Mouse (Mus musculus): ENCODE measurements at regions not wholly inside any gene's neighbourhood (a gene's known extent, or its start where the extent isn't known, plus 50 kb on each side); places are given as distances from the start of the nearest gene placed in this dataset.

DNA sequence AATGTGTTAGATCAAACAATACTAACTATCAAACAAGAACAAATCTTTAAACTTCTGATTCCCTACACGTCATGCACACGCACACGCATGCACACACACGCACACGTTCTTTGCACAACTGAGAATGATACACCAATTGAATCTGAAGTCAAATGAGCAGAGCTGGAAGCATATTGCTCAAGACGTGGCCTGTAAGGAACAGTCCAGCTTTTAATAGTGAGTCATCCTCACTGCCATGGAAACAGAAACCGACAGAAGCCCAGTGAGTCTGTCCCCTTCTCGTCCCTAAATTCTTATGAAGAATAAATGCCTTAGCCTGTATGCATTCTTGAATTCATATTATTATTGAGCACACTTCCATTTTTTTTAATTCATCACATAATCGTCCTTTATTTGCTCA lies 75.7 kb upstream of the Magi3 start:
- Histone ChIP-seq H3K9ac (replicated peaks; ENCODE audit: low read depth, low read length) (no peak overlapping the region), H3K4me1 (ENCODE audit: control insufficient read depth, insufficient read depth) (peaks cover 24% of the 10 kb centered on the region), H3K27me3 (ENCODE audit: control insufficient read depth, insufficient read depth, low read length) (no peaks in the 10 kb centered on the region), H3K4me2 (ENCODE audit: low read depth, low read length) (no peak overlapping the region), H3K9me3 (replicated peaks; ENCODE audit: control insufficient read depth, low read length) (no peaks in the 10 kb centered on the region), H3K27ac (ENCODE audit: low read depth) (peak overlapping the region; percentile 39), H3K4me3 (ENCODE audit: low read depth, low read length) (no peak overlapping the region), H3K36me3 (replicated peaks; ENCODE audit: control insufficient read depth, insufficient read depth, low read length) (no peaks in the 10 kb centered on the region)
- 72% methylated on average over 9 of the region's 9 CpGs for WGBS
- DNase-seq (ENCODE audit: low spot score) = peak; percentile 41
- no peak for ATAC-seq (ENCODE audit: insufficient read depth, low read depth)
- TF ChIP-seq CTCF (IDR thresholded peaks at IDR 0.05; ENCODE audit: low read depth) (no peak), EP300 (IDR thresholded peaks at IDR 0.05; ENCODE audit: low read depth) (no peak)

- ATAC-seq (ENCODE audit: insufficient read depth, low read depth) = peak; percentile 60
- TF ChIP-seq CTCF (IDR thresholded peaks at IDR 0.05; ENCODE audit: low read depth) (no peak), EP300 (IDR thresholded peaks at IDR 0.05; ENCODE audit: low read depth) (no peak)
- Histone ChIP-seq H3K9me3 (replicated peaks; ENCODE audit: control insufficient read depth, low read length) (no peaks in the 10 kb centered on the region), H3K4me1 (ENCODE audit: control insufficient read depth, insufficient read depth) (peaks cover 24% of the 10 kb centered on the region), H3K4me3 (ENCODE audit: low read depth, low read length) (no peak overlapping the region), H3K36me3 (replicated peaks; ENCODE audit: control insufficient read depth, insufficient read depth, low read length) (no peaks in the 10 kb centered on the region), H3K27ac (ENCODE audit: low read depth) (peak overlapping the region; percentile 39), H3K9ac (replicated peaks; ENCODE audit: low read depth, low read length) (no peak overlapping the region), H3K4me2 (ENCODE audit: low read depth, low read length) (no peak overlapping the region), H3K27me3 (ENCODE audit: control insufficient read depth, insufficient read depth, low read length) (no peaks in the 10 kb centered on the region)
- peak; percentile 72 for DNase-seq (ENCODE audit: low spot score)
- WGBS = 31% methylated on average over 8 of the region's 8 CpGs
Measured at GRCm38 (mm10) chr3:104295015-104295719, 75.0 kb upstream of the Magi3 start.

- WGBS = 75% methylated on average over 3 of the region's 3 CpGs
- Histone ChIP-seq H3K27me3 (ENCODE audit: control insufficient read depth, insufficient read depth, low read length) (no peaks in the 10 kb centered on the region), H3K4me3 (ENCODE audit: low read depth, low read length) (no peak overlapping the region), H3K36me3 (replicated peaks; ENCODE audit: control insufficient read depth, insufficient read depth, low read length) (no peaks in the 10 kb centered on the region), H3K9me3 (replicated peaks; ENCODE audit: control insufficient read depth, low read length) (no peaks in the 10 kb centered on the region), H3K9ac (replicated peaks; ENCODE audit: low read depth, low read length) (no peak overlapping the region), H3K27ac (ENCODE audit: low read depth) (no peak overlapping the region), H3K4me1 (ENCODE audit: control insufficient read depth, insufficient read depth) (peaks cover 21% of the 10 kb centered on the region), H3K4me2 (ENCODE audit: low read depth, low read length) (no peak overlapping the region)
- no peak for DNase-seq (ENCODE audit: low spot score)
- no peak for TF ChIP-seq CTCF (IDR thresholded peaks at IDR 0.05; ENCODE audit: low read depth)
- TF ChIP-seq EP300 (IDR thresholded peaks at IDR 0.05; ENCODE audit: low read depth) = no peak
- ATAC-seq (ENCODE audit: insufficient read depth, low read depth) = no peak
Measured at GRCm38 (mm10) chr3:104293869-104294268, 73.7 kb upstream of the Magi3 start.

GRCm38 (mm10) chr3:104288970-104289680 lies 69.0 kb upstream of the Magi3 start:
- H3K27ac ChIP-seq (ENCODE audit: low read depth) = no peak overlapping the region

GRCm38 (mm10) chr3:104287900-104288299 lies 67.7 kb upstream of the Magi3 start:
- no peak overlapping the region for H3K4me3 ChIP-seq (ENCODE audit: low read depth, low read length)

More at GRCm38 (mm10) chr3:104288970-104289680, 69.0 kb upstream of the Magi3 start:
- WGBS = 82% methylated on average over 5 of the region's 5 CpGs
- ATAC-seq (ENCODE audit: insufficient read depth, low read depth) (no peak), DNase-seq (ENCODE audit: low spot score) (no peak)
- Histone ChIP-seq H3K4me3 (ENCODE audit: low read depth, low read length) (no peak overlapping the region), H3K27me3 (ENCODE audit: control insufficient read depth, insufficient read depth, low read length) (no peaks in the 10 kb centered on the region), H3K4me1 (ENCODE audit: control insufficient read depth, insufficient read depth) (no peaks in the 10 kb centered on the region; the same call in 1 of the 2 replicates), H3K9me3 (replicated peaks; ENCODE audit: control insufficient read depth, low read length) (no peaks in the 10 kb centered on the region), H3K9ac (replicated peaks; ENCODE audit: low read depth, low read length) (no peak overlapping the region), H3K4me2 (ENCODE audit: low read depth, low read length) (no peak overlapping the region), H3K36me3 (replicated peaks; ENCODE audit: control insufficient read depth, insufficient read depth, low read length) (no peaks in the 10 kb centered on the region)
- TF ChIP-seq CTCF (IDR thresholded peaks at IDR 0.05; ENCODE audit: low read depth) = no peak
- no peak for TF ChIP-seq EP300 (IDR thresholded peaks at IDR 0.05; ENCODE audit: low read depth)

More at GRCm38 (mm10) chr3:104287900-104288299, 67.7 kb upstream of the Magi3 start:
- H3K4me2 ChIP-seq (ENCODE audit: low read depth, low read length) = no peak overlapping the region
- H3K36me3 ChIP-seq (replicated peaks; ENCODE audit: control insufficient read depth, insufficient read depth, low read length) = no peaks in the 10 kb centered on the region
- H3K9ac ChIP-seq (replicated peaks; ENCODE audit: low read depth, low read length) = no peak overlapping the region
- H3K27me3 ChIP-seq (ENCODE audit: control insufficient read depth, insufficient read depth, low read length) = no peaks in the 10 kb centered on the region
- H3K9me3 ChIP-seq (replicated peaks; ENCODE audit: control insufficient read depth, low read length) = no peaks in the 10 kb centered on the region
- peaks cover 5% of the 10 kb centered on the region; the same call in 1 of the 2 replicates for H3K4me1 ChIP-seq (ENCODE audit: control insufficient read depth, insufficient read depth)
- no peak for ATAC-seq (ENCODE audit: insufficient read depth, low read depth)
- no peak for DNase-seq (ENCODE audit: low spot score)
- H3K27ac ChIP-seq (ENCODE audit: low read depth) = no peak overlapping the region
- no peak for TF ChIP-seq CTCF (IDR thresholded peaks at IDR 0.05; ENCODE audit: low read depth)
- no peak for TF ChIP-seq EP300 (IDR thresholded peaks at IDR 0.05; ENCODE audit: low read depth)

Measured in heart, postnatal 0 days (tissue).